ENCODE assay signal across 30 mouse cellular contexts in genomic region chr17:46071531-46071930, GRCm38 (mm10). TPM values are rescaled to one million over a fixed set of nuclear protein-coding genes. Genes with fewer than 3 reads are reported as not detected.
DNase-seq lines count a peak whose midpoint lies in the region; ATAC-seq lines count a peak whose summit lies in the region.
"Had no signal": no experiment of that assay in that cellular context is flagged by ENCODE, and none has a peak within 500 bp of the region (broad histone marks: within the 10 kb centered on the region; RNA-seq: fewer than 3 reads in every experiment).

No protein-coding gene starts in this region.

- H3K27me3 ChIP-seq in neural tube, embryonic 11.5 days (ENCODE audit: control insufficient read depth, insufficient read depth, low read length), result no peaks in the 10 kb centered on the region
- no peaks in the 10 kb centered on the region for H3K27me3 ChIP-seq in forebrain, embryonic 16.5 days (replicated peaks; ENCODE audit: control insufficient read depth, insufficient read depth, low read length)
- H3K27me3 ChIP-seq: embryonic facial prominence, embryonic 13.5 days; forebrain, embryonic 12.5 days; forebrain, embryonic 15.5 days had no signal

- no peak overlapping the region for H3K9ac ChIP-seq in neural tube, embryonic 11.5 days (ENCODE audit: low read length)
- no peak overlapping the region for H3K9ac ChIP-seq in forebrain, embryonic 16.5 days (replicated peaks; ENCODE audit: low read depth, low read length)
- H3K9ac ChIP-seq: embryonic facial prominence, embryonic 13.5 days; forebrain, embryonic 12.5 days; forebrain, embryonic 15.5 days; heart, embryonic 13.5 days; hindbrain, embryonic 14.5 days had no signal

- 84% methylated on average over 3 of the region's 3 CpGs for WGBS in neural tube, embryonic 11.5 days
- 84% methylated on average over 3 of the region's 3 CpGs for WGBS in forebrain, embryonic 16.5 days

- DNase-seq in neural tube, embryonic 11.5 days (ENCODE audit: low spot score), result peak; percentile 3
- DNase-seq in neural tube, embryonic 10.5 days (ENCODE audit: extremely low spot score, low spot score), result no peak
- DNase-seq in 416B (ENCODE audit: low read depth), result peak; percentile 42
- peak; percentile 68 for DNase-seq in MN1 (ENCODE audit: low spot score)
- DNase-seq in layer of hippocampus, postnatal 14 days (ENCODE audit: low spot score in 2 of 2), result no peak
- no peak for DNase-seq in kidney, postnatal 14 days
- DNase-seq: adrenal gland, postnatal 10 days; cerebellum, adult 11 months; cerebellum, adult 2 months; cerebellum, adult 9-11 months; cerebellum, postnatal 25 days; embryo, embryonic 11 days; gastrocnemius, postnatal 10 days; gastrocnemius, postnatal 36 days; heart, adult 2 months; heart, postnatal 14 days; heart, postnatal 4 days had no signal

- no peak for ATAC-seq in neural tube, embryonic 11.5 days (ENCODE audit: insufficient read depth, low FRiP score, low TSS enrichment)
- ATAC-seq in forebrain, embryonic 16.5 days, result no peak
- ATAC-seq: forebrain, embryonic 15.5 days; hindbrain, postnatal 0 days; inflammation-experienced regulatory T-cells, adult 6 months; Patski had no signal

- no peaks in the 10 kb centered on the region for H3K9me3 ChIP-seq in neural tube, embryonic 11.5 days (ENCODE audit: control insufficient read depth, low read length)
- no peaks in the 10 kb centered on the region for H3K9me3 ChIP-seq in forebrain, embryonic 16.5 days (ENCODE audit: control insufficient read depth, low read length)
- H3K9me3 ChIP-seq: embryonic facial prominence, embryonic 10.5 days; embryonic facial prominence, embryonic 13.5 days; forebrain, embryonic 12.5 days; forebrain, embryonic 15.5 days; G1E; heart, embryonic 10.5 days; heart, embryonic 13.5 days had no signal

- H3K4me2 ChIP-seq in neural tube, embryonic 11.5 days (ENCODE audit: low read depth), result no peak overlapping the region
- no peak overlapping the region for H3K4me2 ChIP-seq in forebrain, embryonic 16.5 days (ENCODE audit: low read length)
- H3K4me2 ChIP-seq: embryonic facial prominence, embryonic 13.5 days; forebrain, embryonic 12.5 days; forebrain, embryonic 15.5 days; heart, embryonic 13.5 days; hindbrain, embryonic 14.5 days had no signal

- H3K4me1 ChIP-seq in neural tube, embryonic 11.5 days (ENCODE audit: control insufficient read depth, insufficient read depth, low read length), result no peaks in the 10 kb centered on the region
- 0 out of 2 replicates have a peak, but pooled peaks cover 2% of the 10 kb centered on the region for H3K4me1 ChIP-seq in forebrain, embryonic 16.5 days (replicated peaks; ENCODE audit: control insufficient read depth, insufficient read depth, low read length)
- H3K4me1 ChIP-seq: forebrain, embryonic 15.5 days had no signal

- no peaks in the 10 kb centered on the region for H3K36me3 ChIP-seq in neural tube, embryonic 11.5 days (ENCODE audit: control insufficient read depth, insufficient read depth, low read length)
- no peaks in the 10 kb centered on the region for H3K36me3 ChIP-seq in forebrain, embryonic 16.5 days (ENCODE audit: control insufficient read depth, insufficient read depth)
- H3K36me3 ChIP-seq: embryonic facial prominence, embryonic 10.5 days; embryonic facial prominence, embryonic 13.5 days; forebrain, embryonic 12.5 days; forebrain, embryonic 15.5 days; G1E; heart, embryonic 10.5 days; heart, embryonic 13.5 days had no signal

- H3K4me3 ChIP-seq in neural tube, embryonic 11.5 days (ENCODE audit: low read depth, low read length), result no peak overlapping the region
- H3K4me3 ChIP-seq in forebrain, embryonic 16.5 days (replicated peaks; ENCODE audit: low read length), result no peak overlapping the region
- H3K4me3 ChIP-seq: embryonic facial prominence, embryonic 10.5 days; embryonic facial prominence, embryonic 13.5 days; erythroblast, embryonic 14.5 days; forebrain, embryonic 12.5 days; forebrain, embryonic 15.5 days; heart, adult 2 months; heart, embryonic 10.5 days; heart, embryonic 13.5 days had no signal

- no peak overlapping the region for H3K27ac ChIP-seq in neural tube, embryonic 11.5 days (ENCODE audit: low read depth, low read length)
- H3K27ac ChIP-seq in forebrain, embryonic 16.5 days (ENCODE audit: low read length), result no peak overlapping the region
- H3K27ac ChIP-seq: embryonic facial prominence, embryonic 10.5 days; embryonic facial prominence, embryonic 13.5 days; forebrain, embryonic 12.5 days; forebrain, embryonic 15.5 days; heart, adult 2 months; heart, embryonic 10.5 days; heart, embryonic 13.5 days; hindbrain, embryonic 14.5 days; hindbrain, postnatal 0 days had no signal

RNA-seq across cellular contexts. Expression of gene Mrps18a, which starts 39.3 kb away (rescaled TPM):
- 125 and 128 TPM in 2 replicates for polyA plus RNA-seq in neural tube, embryonic 11.5 days (2014; fragmentation: Nextera tagmentation; extraction: Ambion mirVana)
- total RNA-seq in layer of hippocampus, postnatal 14 days (2021), result 10 to 100 TPM; 77.4 to 79.2 TPM
- 125 and 137 TPM in 2 replicates for polyA plus RNA-seq in forebrain, embryonic 16.5 days (2015; fragmentation: Nextera tagmentation; extraction: Ambion mirVana)

RNA-seq across cellular contexts. Expression of gene Vegfa, which starts 39.4 kb away (rescaled TPM):
- 2.3 and 3.4 TPM in 2 replicates for polyA plus RNA-seq in neural tube, embryonic 11.5 days (2014; fragmentation: Nextera tagmentation; extraction: Ambion mirVana)
- 10 to 100 TPM; 79.6 to 96.5 TPM for total RNA-seq in layer of hippocampus, postnatal 14 days (2021)
- polyA plus RNA-seq in forebrain, embryonic 16.5 days (2015; fragmentation: Nextera tagmentation; extraction: Ambion mirVana), result 2.5 and 3.3 TPM in 2 replicates
- polyA plus RNA-seq: inflammation-experienced regulatory T-cells, adult 6 months had no signal

Comparison
In these comparisons a context has a peak if more than half of its experiments do, and no peak if none do; other contexts are left out.
1. DNase-seq: peak in neural tube, embryonic 11.5 days (single experiment), 416B (single experiment) and MN1 (single experiment); none in neural tube, embryonic 10.5 days (single experiment), layer of hippocampus, postnatal 14 days (0 of 2) and kidney, postnatal 14 days (single experiment).